Mouse (Mus musculus) kidney, postnatal 0 days (tissue): ENCODE data around the gene Cnga2. TPM values are rescaled to one million over a fixed set of nuclear protein-coding genes. Genes with fewer than 3 reads are reported as not detected.

ENCODE experiments used
- ATAC-seq: fragments of 200-750 bp; cut with Nextera tagmentation; replicated peaks from 2 replicates; pipeline ENCODE4 v1.8.0; 2017; ENCODE audit warnings: low read depth, moderate number of reproducible peaks, moderate TSS enrichment, moderate library complexity; ENCODE audit not compliant: low FRiP score
- DNase-seq: peaks from one replicate; pipeline ENCODE4 v3.0.0-alpha.2; 2016; ENCODE audit warnings: low spot score
- H3K27ac ChIP-seq: fragments of 300-500 bp; sonication (generic); 2 replicates; pipeline ENCODE4 v1.5.1; 2014; ENCODE audit warnings: mild to moderate bottlenecking
- H3K27me3 ChIP-seq: fragments of 300-500 bp; sonication (generic); 2 replicates; pipeline ENCODE4 v1.6.1; 2014; ENCODE audit warnings: low read length, mixed read lengths; ENCODE audit not compliant: insufficient read depth
- H3K36me3 ChIP-seq: fragments of 300-500 bp; sonication (generic); 2 replicates; pipeline ENCODE4 v1.6.1; 2014; ENCODE audit warnings: low read length, mixed read lengths; ENCODE audit not compliant: insufficient read depth
- H3K4me1 ChIP-seq: fragments of 300-500 bp; sonication (generic); replicated peaks from 2 replicates; pipeline ENCODE4 v1.6.1; 2014; ENCODE audit warnings: antibody characterized with exemption, low read length, mixed read lengths; ENCODE audit not compliant: insufficient read depth
- H3K4me2 ChIP-seq: fragments of 300-500 bp; sonication (generic); 2 replicates; pipeline ENCODE4 v1.6.1; 2014; ENCODE audit warnings: mild to moderate bottlenecking, low read length, moderate library complexity, mixed read lengths
- H3K4me3 ChIP-seq: fragments of 300-500 bp; sonication (generic); replicated peaks from 2 replicates; pipeline ENCODE4 v1.5.1; 2014; ENCODE audit warnings: low read depth, low read length
- H3K9ac ChIP-seq: fragments of 300-500 bp; sonication (generic); 2 replicates; pipeline ENCODE4 v1.6.1; 2014; ENCODE audit warnings: low read depth, low read length
- H3K9me3 ChIP-seq: fragments of 300-500 bp; sonication (generic); replicated peaks from 2 replicates; pipeline ENCODE4 v1.6.1; 2016; ENCODE audit warnings: low read length, inconsistent platforms, mixed read lengths
- CTCF ChIP-seq: IDR thresholded peaks from 2 replicates; pipeline ENCODE4 v1.5.1; 2016; ENCODE audit warnings: antibody characterized with exemption, low read depth, mild to moderate bottlenecking, moderate library complexity
- WGBS: fragments of 180-500 bp; shearing (Covaris S2); extraction: QIAGEN DNeasy Blood & Tissue Kit; methylation state at CpG from one replicate; pipeline ENCODE4 v1.1.7; 2014; 5-methylcytosine and 5-hydroxymethylcytosine counted together
- polyA plus RNA-seq: library from polyadenylated mRNA; unstranded; fragments of >200 nt; fragmentation: Nextera tagmentation; extraction: Ambion mirVana; gene quantifications from 2 replicates; pipeline ENCODE4 v1.2.1, GENCODE M21; 2015

Gene Cnga2
- polyA plus RNA-seq, 1 experiment from 2014 or later: not detected

GRCm38 (mm10) chrX:71983775-71984174 is 7.9 kb upstream of the Cnga2 start:
- Histone ChIP-seq H3K4me1 (no peaks in the 10 kb centered on the region), H3K36me3 (no peaks in the 10 kb centered on the region), H3K27me3 (no peaks in the 10 kb centered on the region), H3K27ac (no peak overlapping the region), H3K4me3 (no peak overlapping the region), H3K4me2 (no peak overlapping the region), H3K9me3 (no peaks in the 10 kb centered on the region), H3K9ac (no peak overlapping the region)
- peak; percentile 60 for TF ChIP-seq CTCF
- WGBS: 80% methylated on average over 1 of the region's 1 CpGs
- no peak for ATAC-seq
- DNase-seq: peak; percentile 22

GRCm38 (mm10) chrX:71995972-71996371 is 4.3 kb downstream of the Cnga2 start:
- TF ChIP-seq CTCF: no peak
- DNase-seq (no peak), ATAC-seq (no peak)
- H3K27ac ChIP-seq: no peak overlapping the region
- H3K9ac ChIP-seq: no peak overlapping the region
- H3K36me3 ChIP-seq: no peaks in the 10 kb centered on the region
- no peaks in the 10 kb centered on the region for H3K9me3 ChIP-seq
- no peaks in the 10 kb centered on the region for H3K4me1 ChIP-seq
- no peaks in the 10 kb centered on the region for H3K27me3 ChIP-seq
- 45% methylated on average over 1 of the region's 1 CpGs for WGBS
- H3K4me3 ChIP-seq: no peak overlapping the region
- no peak overlapping the region for H3K4me2 ChIP-seq

- Histone ChIP-seq H3K36me3 (no peaks in the 10 kb centered on the region), H3K27me3 (no peaks in the 10 kb centered on the region), H3K9ac (no peak overlapping the region), H3K4me2 (no peak overlapping the region), H3K4me1 (no peaks in the 10 kb centered on the region), H3K9me3 (no peaks in the 10 kb centered on the region), H3K27ac (no peak overlapping the region), H3K4me3 (no peak overlapping the region)
- TF ChIP-seq CTCF: no peak
- DNase-seq: no peak
- no peak for ATAC-seq
Measured at GRCm38 (mm10) chrX:72009930-72010329, 18.3 kb downstream of the Cnga2 start.

GRCm38 (mm10) chrX:72012236-72012635 is 20.6 kb downstream of the Cnga2 start:
- WGBS: 65% methylated on average over 9 of the region's 9 CpGs
- Histone ChIP-seq H3K9me3 (no peaks in the 10 kb centered on the region), H3K27ac (no peak overlapping the region), H3K4me1 (no peaks in the 10 kb centered on the region), H3K36me3 (no peaks in the 10 kb centered on the region), H3K9ac (no peak overlapping the region), H3K4me3 (no peak overlapping the region), H3K27me3 (no peaks in the 10 kb centered on the region), H3K4me2 (no peak overlapping the region)
- ATAC-seq: no peak
- DNase-seq: peak; percentile 25
- no peak for TF ChIP-seq CTCF

GRCm38 (mm10) chrX:72012804-72013203 is 21.2 kb downstream of the Cnga2 start:
- no peaks in the 10 kb centered on the region for H3K27me3 ChIP-seq
- no peak overlapping the region for H3K27ac ChIP-seq
- WGBS: 31% methylated on average over 3 of the region's 3 CpGs
- no peaks in the 10 kb centered on the region for H3K36me3 ChIP-seq
- H3K4me1 ChIP-seq: no peaks in the 10 kb centered on the region
- H3K9me3 ChIP-seq: no peaks in the 10 kb centered on the region
- peak; percentile 65 for TF ChIP-seq CTCF
- no peak overlapping the region for H3K4me2 ChIP-seq
- ATAC-seq: no peak
- H3K4me3 ChIP-seq: no peak overlapping the region
- H3K9ac ChIP-seq: no peak overlapping the region
- DNase-seq: peak; percentile 11

- no peak for ATAC-seq
- Histone ChIP-seq H3K4me3 (no peak overlapping the region), H3K27ac (no peak overlapping the region), H3K27me3 (no peaks in the 10 kb centered on the region), H3K4me2 (no peak overlapping the region), H3K4me1 (no peaks in the 10 kb centered on the region), H3K9me3 (no peaks in the 10 kb centered on the region), H3K9ac (no peak overlapping the region), H3K36me3 (no peaks in the 10 kb centered on the region)
- no peak for TF ChIP-seq CTCF
- no peak for DNase-seq
- 78% methylated on average over 1 of the region's 1 CpGs for WGBS
Measured at GRCm38 (mm10) chrX:72022241-72022640, 30.6 kb downstream of the Cnga2 start.

- ATAC-seq: no peak
- H3K36me3 ChIP-seq: no peaks in the 10 kb centered on the region
- H3K4me3 ChIP-seq: no peak overlapping the region
- DNase-seq: peak; percentile 43
- WGBS: 41% methylated on average over 10 of the region's 10 CpGs
- no peaks in the 10 kb centered on the region for H3K27me3 ChIP-seq
- H3K4me1 ChIP-seq: no peaks in the 10 kb centered on the region
- H3K27ac ChIP-seq: no peak overlapping the region
- H3K4me2 ChIP-seq: no peak overlapping the region
- H3K9ac ChIP-seq: no peak overlapping the region
- no peaks in the 10 kb centered on the region for H3K9me3 ChIP-seq
- TF ChIP-seq CTCF: peak; percentile 65
Measured at GRCm38 (mm10) chrX:72022750-72023398, 31.2 kb downstream of the Cnga2 start.
